Mouse (Mus musculus) cortical plate, adult 2 months (tissue): ENCODE measurements at regions not wholly inside any gene's neighbourhood (a gene's known extent, or its start where the extent isn't known, plus 50 kb on each side); places are given as distances from the start of the nearest gene placed in this dataset.

Experiments used
- H3K27ac ChIP-seq: fragments of 200-500 bp; 2 replicates; pipeline ENCODE4 v1.5.1; 2012; ENCODE audit warnings: low read length, control low read depth, inconsistent platforms; ENCODE audit not compliant: insufficient read depth
- H3K4me1 ChIP-seq: fragments of 200-500 bp; 2 replicates; pipeline ENCODE4 v1.6.1; 2011; ENCODE audit warnings: low read length; ENCODE audit not compliant: control insufficient read depth, insufficient read depth
- H3K4me3 ChIP-seq: fragments of 200-500 bp; 2 replicates; pipeline ENCODE4 v1.5.1; 2011; ENCODE audit warnings: mild to moderate bottlenecking, low read length, control low read depth; ENCODE audit not compliant: insufficient read depth
- CTCF ChIP-seq: fragments of 200-500 bp; IDR thresholded peaks from 2 replicates; pipeline ENCODE4 v1.5.1; 2011; ENCODE audit warnings: mild to moderate bottlenecking, control low read depth, low read length; ENCODE audit not compliant: insufficient read depth; ENCODE audit errors: extremely low read depth
- POLR2A ChIP-seq: fragments of 200-500 bp; IDR thresholded peaks from 2 replicates; pipeline ENCODE4 v1.6.1; 2011; ENCODE audit warnings: mild to moderate bottlenecking, low read length, control low read depth; ENCODE audit not compliant: insufficient read depth; ENCODE audit errors: extremely low read depth

GRCm38 (mm10) chr2:128342212-128342611, 216.4 kb downstream of the Bcl2l11 start:
- Histone ChIP-seq H3K4me3 (no peak overlapping the region), H3K27ac (no peak overlapping the region), H3K4me1 (peaks cover 1% of the 10 kb centered on the region; the same call in 1 of the 2 replicates)
- no peak for TF ChIP-seq CTCF
- no peak for TF ChIP-seq POLR2A

- no peak overlapping the region for H3K4me3 ChIP-seq
- H3K27ac ChIP-seq = no peak overlapping the region
- H3K4me1 ChIP-seq = no peaks in the 10 kb centered on the region
- TF ChIP-seq POLR2A = no peak
- TF ChIP-seq CTCF = no peak
Observed at GRCm38 (mm10) chr2:128345557-128345956, 219.7 kb downstream of the Bcl2l11 start.

GRCm38 (mm10) chr2:128348556-128348955, 222.7 kb downstream of the Bcl2l11 start:
- no peaks in the 10 kb centered on the region for H3K4me1 ChIP-seq
- no peak overlapping the region for H3K27ac ChIP-seq
- H3K4me3 ChIP-seq = no peak overlapping the region
- no peak for TF ChIP-seq CTCF
- no peak for TF ChIP-seq POLR2A

- TF ChIP-seq CTCF (no peak), POLR2A (no peak)
- H3K4me3 ChIP-seq = no peak overlapping the region
Observed at GRCm38 (mm10) chr2:128351405-128351804, 225.6 kb downstream of the Bcl2l11 start.

GRCm38 (mm10) chr2:128352533-128352932, 226.7 kb downstream of the Bcl2l11 start:
- Histone ChIP-seq H3K4me3 (no peak overlapping the region), H3K27ac (no peak overlapping the region), H3K4me1 (no peaks in the 10 kb centered on the region)
- TF ChIP-seq CTCF = no peak
- no peak for TF ChIP-seq POLR2A

More at GRCm38 (mm10) chr2:128351405-128351804, 225.6 kb downstream of the Bcl2l11 start:
- Histone ChIP-seq H3K4me1 (no peaks in the 10 kb centered on the region), H3K27ac (no peak overlapping the region)

GRCm38 (mm10) chr2:128353457-128353856, 227.6 kb downstream of the Bcl2l11 start:
- Histone ChIP-seq H3K4me1 (no peaks in the 10 kb centered on the region), H3K27ac (no peak overlapping the region), H3K4me3 (no peak overlapping the region)
- no peak for TF ChIP-seq CTCF
- TF ChIP-seq POLR2A = no peak

- TF ChIP-seq POLR2A (no peak), CTCF (no peak)
- Histone ChIP-seq H3K4me1 (no peaks in the 10 kb centered on the region), H3K4me3 (no peak overlapping the region), H3K27ac (no peak overlapping the region)
Observed at GRCm38 (mm10) chr2:128356326-128356725, 230.5 kb downstream of the Bcl2l11 start.

GRCm38 (mm10) chr2:128359106-128359505, 231.9 kb upstream of the Spdye4c start:
- Histone ChIP-seq H3K4me3 (no peak overlapping the region), H3K27ac (no peak overlapping the region), H3K4me1 (no peaks in the 10 kb centered on the region)
- TF ChIP-seq CTCF (no peak), POLR2A (no peak)

GRCm38 (mm10) chr2:128360517-128360916, 230.5 kb upstream of the Spdye4c start:
- Histone ChIP-seq H3K4me3 (no peak overlapping the region), H3K27ac (no peak overlapping the region), H3K4me1 (no peaks in the 10 kb centered on the region)
- TF ChIP-seq POLR2A (no peak), CTCF (no peak)

- Histone ChIP-seq H3K27ac (no peak overlapping the region), H3K4me3 (no peak overlapping the region), H3K4me1 (no peaks in the 10 kb centered on the region)
- TF ChIP-seq POLR2A = no peak
- TF ChIP-seq CTCF = no peak
Observed at GRCm38 (mm10) chr2:128361436-128361835, 229.6 kb upstream of the Spdye4c start.
